Mouse (Mus musculus) cerebellum, adult 18-20 months (tissue): Measurements from ENCODE around the gene Bpifb2.

Source experiments
- DNase-seq, 2 experiments: peaks; one replicate each; pipeline ENCODE4 v3.0.0; 2021

Bpifb2 gene

GRCm38 (mm10) chr2:153933311-153933710 lies 58.5 kb downstream of the Bpifb2 start:
- DNase-seq = no peak

- no peak for DNase-seq
These were observed 60.5 kb downstream of the Bpifb2 start for GRCm38 (mm10) chr2:153935348-153935747.

- DNase-seq = no peak
These were observed 63.0 kb downstream of the Bpifb2 start, which contains the start of gene Bpifb4 for GRCm38 (mm10) chr2:153937843-153938242. Gene Bpifb4 (plus strand): TSS chr2:153938212.

GRCm38 (mm10) chr2:153943537-153943936 lies 68.7 kb downstream of the Bpifb2 start:
- peak; percentile 66 to 80 for DNase-seq

GRCm38 (mm10) chr2:153944567-153944966 lies 69.7 kb downstream of the Bpifb2 start:
- DNase-seq = no peak
